Mouse (Mus musculus) heart, adult 2 months (tissue): ENCODE measurements around the gene Prmt1. TPM values are rescaled to one million over a fixed set of nuclear protein-coding genes. Genes with fewer than 3 reads are reported as not detected.

Source experiments
- DNase-seq, 2 experiments: peaks; one replicate each; pipeline ENCODE4 v3.0.0; 2021
- H3K27ac ChIP-seq: fragments of 200-600 bp; 2 replicates; pipeline ENCODE4 v1.8.1; 2022
- H3K27me3 ChIP-seq: fragments of 200-500 bp; 2 replicates; pipeline ENCODE4 v1.6.1; 2012; ENCODE audit warnings: mild to moderate bottlenecking, low read length, inconsistent platforms, mixed read lengths; ENCODE audit not compliant: control insufficient read depth, insufficient read depth
- H3K36me3 ChIP-seq: fragments of 200-500 bp; 2 replicates; pipeline ENCODE4 v1.6.1; 2012; ENCODE audit warnings: low read length, inconsistent platforms; ENCODE audit not compliant: control insufficient read depth, insufficient read depth
- H3K4me1 ChIP-seq: fragments of 200-500 bp; 2 replicates; pipeline ENCODE4 v1.6.1; 2011; ENCODE audit warnings: low read length; ENCODE audit not compliant: control insufficient read depth, insufficient read depth
- H3K4me3 ChIP-seq: fragments of 200-600 bp; 2 replicates; pipeline ENCODE4 v1.8.1; 2022
- H3K79me2 ChIP-seq: fragments of 200-500 bp; replicated peaks from 2 replicates; pipeline ENCODE4 v1.6.1; 2012; ENCODE audit warnings: mild to moderate bottlenecking, inconsistent platforms, low read length, moderate library complexity, mixed read lengths; ENCODE audit not compliant: control insufficient read depth, insufficient read depth
- H3K9ac ChIP-seq: fragments of 200-500 bp; 2 replicates; pipeline ENCODE4 v1.6.1; 2012; ENCODE audit warnings: low read depth, mild to moderate bottlenecking, control low read depth, inconsistent platforms, low read length, mixed read lengths
- CTCF ChIP-seq: fragments of 200-600 bp; IDR thresholded peaks from 2 replicates; pipeline ENCODE4 v1.8.1; 2022; ENCODE audit warnings: antibody characterized with exemption, mild to moderate bottlenecking, moderate library complexity
- EP300 ChIP-seq: fragments of 200-500 bp; IDR thresholded peaks from 2 replicates; pipeline ENCODE4 v1.6.1; 2011; ENCODE audit warnings: low read depth, low read length, control low read depth; ENCODE audit not compliant: insufficient read depth
- POLR2A ChIP-seq: fragments of 200-500 bp; IDR thresholded peaks from 2 replicates; pipeline ENCODE4 v1.6.1; 2011; ENCODE audit warnings: mild to moderate bottlenecking, low read depth, low read length, control low read depth; ENCODE audit not compliant: insufficient read depth
- WGBS: fragments of 180-500 bp; shearing (Covaris S2); methylation state at CpG from one replicate; pipeline ENCODE4 v1.1.7; 2018; 5-methylcytosine and 5-hydroxymethylcytosine counted together
- intact Hi-C: fragments of 180-260 bp; cut with DNase I; formaldehyde crosslinking; loops from one replicate; pipeline ENCODE4 v1.15.1; 2025
- polyA plus RNA-seq: library from polyadenylated mRNA; depleted of rRNA; stranded (reverse); fragments of >200 nt; gene quantifications from 2 replicates; pipeline ENCODE4 v1.2.3, GENCODE M21; 2012
- total RNA-seq, 2 experiments: library from RNA; stranded (reverse); gene quantifications; 2 replicates each; pipeline ENCODE4 v1.2.3; 2021

Prmt1 gene
- total and polyA plus RNA-seq, 3 experiments = 85.4 to 98.0 (median 96.7) TPM

DNA sequence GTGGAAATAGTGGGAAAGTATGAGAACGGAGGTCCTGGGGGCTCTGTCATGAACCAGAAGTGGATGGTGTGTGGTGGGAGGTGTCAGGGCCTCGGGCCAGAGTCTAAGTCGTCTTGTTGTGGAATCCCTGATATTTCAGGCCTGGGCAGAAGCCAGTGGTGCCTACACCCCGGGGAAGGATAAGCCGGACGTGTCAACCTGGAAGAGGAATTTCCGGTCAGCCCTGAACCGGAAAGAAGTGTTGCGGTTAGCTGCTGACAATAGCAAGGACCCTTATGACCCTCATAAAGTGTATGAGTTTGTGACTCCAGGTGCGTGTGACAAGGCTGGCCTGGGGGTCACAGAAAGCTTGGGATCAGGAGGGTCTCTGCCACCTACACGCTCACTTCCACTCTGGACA, 13.4 kb upstream of the Prmt1 start:
- 24% methylated on average over 11 of the region's 11 CpGs for WGBS
- peak overlapping the region; percentile 13 for H3K27ac ChIP-seq
- H3K9ac ChIP-seq = peak overlapping the region; percentile 19; the same call in 1 of the 2 replicates
- intact Hi-C loops = no loop called here
- DNase-seq = no peak
- no peak for TF ChIP-seq POLR2A
- no peak for TF ChIP-seq CTCF
- 0 out of 2 replicates have a peak, but pooled peaks have one; percentile 16 for TF ChIP-seq EP300
- peaks cover 9% of the 10 kb centered on the region for H3K4me1 ChIP-seq
- H3K4me3 ChIP-seq = no peak overlapping the region; the same call in 1 of the 2 replicates
- H3K79me2 ChIP-seq = no peaks in the 10 kb centered on the region
- H3K36me3 ChIP-seq = peaks cover 6% of the 10 kb centered on the region
- H3K27me3 ChIP-seq = no peaks in the 10 kb centered on the region

DNA sequence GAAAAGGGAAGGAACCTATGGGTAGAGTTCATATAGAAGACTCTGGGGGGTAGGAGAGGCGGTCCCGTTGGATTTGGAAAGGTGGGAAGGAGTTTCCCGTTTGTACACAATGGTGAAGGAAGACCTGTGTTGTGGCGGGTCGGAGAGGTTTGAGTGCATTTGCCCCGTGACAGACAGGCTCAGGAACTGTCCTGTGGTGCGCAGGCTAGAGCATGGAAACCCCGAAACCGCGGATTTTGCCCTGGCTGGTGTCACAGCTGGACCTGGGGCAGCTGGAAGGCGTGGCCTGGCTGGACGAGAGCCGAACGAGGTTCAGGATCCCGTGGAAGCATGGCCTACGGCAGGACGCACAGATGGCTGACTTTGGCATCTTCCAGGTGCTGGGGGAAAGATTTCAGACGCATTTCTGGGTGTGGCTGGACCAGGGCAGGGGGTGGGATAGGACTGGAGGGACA, 12.2 kb upstream of the Prmt1 start, which contains the start of gene Bcl2l12:
Gene Bcl2l12, minus strand, starts transcription at position 212 of the 455 bp plus-strand sequence.
- Histone ChIP-seq H3K27ac (peak within 1 kb of the TSS; percentile 96), H3K27me3 (no peaks in the 10 kb centered on the region), H3K4me3 (peak within 1 kb of the TSS; percentile 85), H3K36me3 (peaks cover 6% of the 10 kb centered on the region), H3K9ac (peak within 1 kb of the TSS; percentile 84), H3K79me2 (no peaks in the 10 kb centered on the region), H3K4me1 (peaks cover 8% of the 10 kb centered on the region)
- TF ChIP-seq EP300 = no peak
- TF ChIP-seq CTCF = no peak
- TF ChIP-seq POLR2A = no peak
- intact Hi-C loops = no loop called here
- under 1% methylated on average over 18 of the region's 18 CpGs for WGBS
- peak; percentile 63 to 67 for DNase-seq

DNA sequence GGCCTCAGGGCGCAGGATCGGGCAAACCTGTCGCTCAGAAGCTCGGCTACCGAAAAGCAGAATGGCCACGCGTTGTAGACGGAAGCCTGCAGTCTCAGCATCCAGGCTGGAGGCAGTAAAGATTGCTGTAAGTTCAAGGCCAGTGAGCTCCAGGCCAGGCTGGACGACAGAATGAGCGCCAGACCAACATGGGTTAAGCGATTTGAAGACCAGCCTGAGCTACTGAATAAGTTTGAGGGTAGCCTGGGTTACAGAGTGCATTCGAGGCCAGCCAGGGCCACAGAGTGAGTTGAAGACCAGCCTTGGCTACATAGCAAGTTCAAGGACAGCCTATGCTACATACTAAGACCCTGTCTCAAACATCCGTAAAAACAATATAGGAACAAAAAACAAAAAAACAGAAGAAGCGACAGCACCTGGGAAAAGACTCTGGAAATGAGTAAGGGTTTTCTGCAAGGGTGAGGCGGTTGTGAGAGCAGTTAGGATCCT, 11.6 kb upstream of the Prmt1 start:
- H3K27me3 ChIP-seq = no peaks in the 10 kb centered on the region
- H3K4me1 ChIP-seq = peaks cover 8% of the 10 kb centered on the region
- H3K27ac ChIP-seq = peak overlapping the region; percentile 96
- peaks cover 6% of the 10 kb centered on the region for H3K36me3 ChIP-seq
- DNase-seq = no peak
- TF ChIP-seq CTCF (no peak), POLR2A (no peak), EP300 (no peak)
- H3K79me2 ChIP-seq = no peaks in the 10 kb centered on the region
- 1% methylated on average over 15 of the region's 15 CpGs for WGBS
- H3K4me3 ChIP-seq = peak overlapping the region; percentile 85
- H3K9ac ChIP-seq = peak overlapping the region; percentile 84
- intact Hi-C loops = loop anchor here (1.0 kb wide), 1 partner anchor 17 kb away; no protein-coding TSS in a partner anchor

DNA sequence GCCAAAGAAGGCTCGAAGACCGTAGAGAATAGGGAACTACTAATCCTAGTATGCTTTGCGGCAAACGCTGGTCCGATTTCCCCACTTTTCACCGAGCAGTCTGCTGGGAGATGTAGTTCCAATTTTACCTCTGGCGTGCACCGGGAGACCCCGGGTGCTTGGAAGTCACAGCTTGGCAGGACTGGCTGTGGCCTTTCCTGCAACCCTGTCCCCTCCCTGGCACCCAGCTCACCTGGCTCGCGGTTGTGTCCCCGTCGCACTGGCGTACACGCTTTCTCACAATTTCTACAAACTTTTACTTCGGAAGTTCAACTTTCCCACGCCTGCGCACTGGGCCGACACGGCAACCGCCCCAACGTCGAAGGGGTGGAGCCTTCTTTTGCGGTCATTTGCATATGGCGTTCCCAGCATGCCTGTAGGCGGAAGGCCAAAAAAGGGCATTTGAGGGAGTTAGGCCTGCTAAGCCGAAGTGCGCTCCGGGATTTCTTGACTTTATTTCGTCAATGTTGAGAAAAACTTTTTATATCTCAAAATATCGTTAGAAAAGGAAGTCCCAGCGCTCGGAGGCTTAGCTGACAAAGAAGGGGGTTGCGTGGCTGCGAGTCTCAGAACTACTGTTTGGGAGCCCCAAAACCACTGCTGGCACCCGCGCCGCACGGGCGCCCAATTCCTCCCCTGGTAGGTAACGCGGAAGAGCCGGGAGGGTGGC, 11.0 kb upstream of the Prmt1 start, which contains the start of gene Irf3:
Gene Irf3, plus strand, starts transcription at position 418 of the 709 bp plus-strand sequence.
- Histone ChIP-seq H3K9ac (peak within 1 kb of the TSS; percentile 84), H3K4me3 (peak within 1 kb of the TSS; percentile 85), H3K79me2 (no peaks in the 10 kb centered on the region), H3K36me3 (peaks cover 6% of the 10 kb centered on the region), H3K27ac (peak within 1 kb of the TSS; percentile 96), H3K27me3 (no peaks in the 10 kb centered on the region), H3K4me1 (peaks cover 8% of the 10 kb centered on the region)
- TF ChIP-seq POLR2A (peak; percentile 98), EP300 (no peak), CTCF (no peak)
- intact Hi-C loops = loop anchor here (1.0 kb wide), 1 partner anchor 18 kb away; no protein-coding TSS in a partner anchor
- DNase-seq = peak; percentile 97
- under 1% methylated on average over 43 of the region's 43 CpGs for WGBS

DNA sequence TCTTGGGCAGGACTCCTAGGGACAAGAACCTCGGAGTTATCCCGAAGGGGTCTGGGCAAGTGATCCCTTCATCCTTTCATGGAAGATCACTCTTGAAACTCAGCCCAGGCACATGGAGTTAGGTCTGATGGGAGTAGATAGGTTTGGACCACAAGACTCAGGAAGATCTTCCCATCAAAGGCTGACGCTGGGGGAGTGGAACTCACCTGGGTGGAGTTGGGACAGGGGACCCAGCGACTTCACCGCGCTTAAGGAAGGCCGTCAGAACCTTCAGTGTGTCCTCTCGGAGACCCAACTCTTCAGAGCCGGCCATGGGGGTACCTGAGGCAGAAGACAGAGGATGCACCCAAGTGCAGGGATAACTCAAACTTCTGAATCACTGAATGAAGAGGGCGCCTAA, 10.3 kb upstream of the Prmt1 start:
- no peaks in the 10 kb centered on the region for H3K27me3 ChIP-seq
- DNase-seq = no peak
- TF ChIP-seq EP300 = no peak
- no peak for TF ChIP-seq CTCF
- TF ChIP-seq POLR2A = no peak
- peaks cover 8% of the 10 kb centered on the region for H3K4me1 ChIP-seq
- intact Hi-C loops = loop anchor here (1.0 kb wide), 1 partner anchor 19 kb away; no protein-coding TSS in a partner anchor
- H3K36me3 ChIP-seq = peaks cover 6% of the 10 kb centered on the region
- H3K4me3 ChIP-seq = peak overlapping the region; percentile 85
- no peaks in the 10 kb centered on the region for H3K79me2 ChIP-seq
- 9% methylated on average over 10 of the region's 10 CpGs for WGBS
- peak overlapping the region; percentile 96 for H3K27ac ChIP-seq
- peak overlapping the region; percentile 33 for H3K9ac ChIP-seq
